Mouse (Mus musculus) MEL (cell line): ENCODE measurements around the gene Cfap206.

Experiments
- CHD1 ChIP-seq: IDR thresholded peaks from 2 replicates; pipeline ENCODE4 v1.6.1; 2012; ENCODE audit warnings: low read depth, mild to moderate bottlenecking, inconsistent platforms, low read length, improper control_type of control experiment
- CTCF ChIP-seq, 3 experiments: IDR thresholded peaks in 2 of 3; conservative IDR thresholded peaks in 1 of 3; 2 replicates each; pipeline ENCODE4 v1.5.1; 2011 to 2012; ENCODE audit warnings: low read length in 3 of 3, low read depth in 2 of 3, mild to moderate bottlenecking in 2 of 3, improper control_type of control experiment in 1 of 3, inconsistent platforms in 1 of 3, mixed read lengths in 1 of 3, moderate library complexity in 1 of 3; ENCODE audit not compliant: control insufficient read depth in 1 of 3, insufficient read depth in 1 of 3, poor library complexity in 1 of 3, severe bottlenecking in 1 of 3
- E2F4 ChIP-seq: IDR thresholded peaks from 2 replicates; pipeline ENCODE4 v1.6.1; 2011; ENCODE audit warnings: low read depth, low read length, improper control_type of control experiment, borderline replicate concordance
- ELF1 ChIP-seq: IDR thresholded peaks from 2 replicates; pipeline ENCODE4 v1.6.1; 2014; ENCODE audit warnings: low read depth, mild to moderate bottlenecking, inconsistent platforms, low read length, improper control_type of control experiment, moderate library complexity
- EP300 ChIP-seq, 2 experiments: IDR thresholded peaks; 2 replicates each; pipeline ENCODE4 v1.6.1; 2011; ENCODE audit warnings: improper control_type of control experiment in 2 of 2, low read length in 2 of 2, low read depth in 1 of 2, mild to moderate bottlenecking in 1 of 2
- HCFC1 ChIP-seq: IDR thresholded peaks from 2 replicates; pipeline ENCODE4 v1.6.1; 2012; ENCODE audit warnings: low read depth, mild to moderate bottlenecking, inconsistent platforms, low read length, improper control_type of control experiment, moderate library complexity
- POLR2A ChIP-seq, 2 experiments: IDR thresholded peaks; 2 replicates each; pipeline ENCODE4 v1.6.1; 2011 to 2012; ENCODE audit warnings: low read length in 2 of 2, mild to moderate bottlenecking in 2 of 2, control low read depth in 1 of 2, improper control_type of control experiment in 1 of 2, low read depth in 1 of 2, moderate library complexity in 1 of 2; ENCODE audit not compliant: control insufficient read depth in 1 of 2, insufficient read depth in 1 of 2, poor library complexity in 1 of 2
- POLR2AphosphoS2 ChIP-seq: IDR thresholded peaks from 2 replicates; pipeline ENCODE4 v1.6.1; 2011; ENCODE audit warnings: low read length, improper control_type of control experiment
- POLR2AphosphoS5 ChIP-seq: IDR thresholded peaks from 2 replicates; pipeline ENCODE4 v1.6.1; 2012; ENCODE audit warnings: low read depth, borderline replicate concordance, mild to moderate bottlenecking, inconsistent platforms, low read length, moderate library complexity, mixed read lengths
- TAL1 ChIP-seq: IDR thresholded peaks from 2 replicates; pipeline ENCODE4 v1.6.1; 2012; ENCODE audit warnings: mild to moderate bottlenecking, inconsistent platforms, low read length, moderate library complexity, mixed read lengths
- TCF12 ChIP-seq: IDR thresholded peaks from 2 replicates; pipeline ENCODE4 v1.6.1; 2014; ENCODE audit warnings: low read depth, mild to moderate bottlenecking, inconsistent platforms, low read length, improper control_type of control experiment, moderate library complexity
- ZMIZ1 ChIP-seq: IDR thresholded peaks from 2 replicates; pipeline ENCODE4 v1.6.1; 2012; ENCODE audit warnings: low read depth, mild to moderate bottlenecking, inconsistent platforms, low read length, improper control_type of control experiment, moderate library complexity
- ZNF384 ChIP-seq: IDR thresholded peaks from 2 replicates; pipeline ENCODE4 v1.6.1; 2012; ENCODE audit warnings: low read depth, mild to moderate bottlenecking, inconsistent platforms, low read length, improper control_type of control experiment

DNA sequence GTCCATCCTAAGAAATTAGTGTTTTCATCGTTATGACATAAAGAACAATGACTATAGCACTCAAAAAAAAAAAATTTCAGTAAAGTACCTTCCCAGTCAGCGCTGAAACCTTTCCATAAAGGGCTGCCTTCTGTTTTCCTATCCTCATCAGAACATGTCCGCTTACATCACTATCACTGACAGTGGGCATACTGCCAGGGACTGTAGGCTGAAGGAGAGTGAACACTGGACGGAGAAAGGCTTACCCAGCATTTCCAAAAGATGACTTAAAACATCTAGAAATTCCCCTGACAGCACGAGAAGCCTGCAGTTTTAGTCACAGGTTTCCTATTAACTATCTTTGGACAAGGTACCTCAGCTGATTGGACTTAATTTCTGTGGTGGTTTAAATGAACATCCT, 56.3 kb downstream of the Cfap206 start:
- no peak for TF ChIP-seq POLR2A (IDR thresholded peaks at IDR 0.05; ENCODE audit: control insufficient read depth in 1 of 2, insufficient read depth in 1 of 2, low read depth in 1 of 2, low read length in 2 of 2, poor library complexity in 1 of 2)
- no peak for TF ChIP-seq CTCF (IDR thresholded peaks at IDR 0.05 in 2 of 3, conservative IDR thresholded peaks at IDR 0.05 in 1 of 3; ENCODE audit: control insufficient read depth in 1 of 3, insufficient read depth in 1 of 3, low read depth in 2 of 3, low read length in 3 of 3, poor library complexity in 1 of 3, severe bottlenecking in 1 of 3)
- no peak for TF ChIP-seq ZNF384
- TF ChIP-seq HCFC1: no peak
- TF ChIP-seq E2F4: no peak
- TF ChIP-seq EP300 (IDR thresholded peaks at IDR 0.05; ENCODE audit: low read depth in 1 of 2, low read length in 2 of 2): no peak
- no peak for TF ChIP-seq TCF12
- no peak for TF ChIP-seq TAL1
- no peak for TF ChIP-seq POLR2AphosphoS5
- no peak for TF ChIP-seq POLR2AphosphoS2
- TF ChIP-seq ZMIZ1: no peak
- TF ChIP-seq ELF1: no peak
- TF ChIP-seq CHD1: no peak
